Mouse (Mus musculus): ENCODE results near the gene Brca1. TPM values are rescaled to one million over a fixed set of nuclear protein-coding genes. Genes with fewer than 3 reads are reported as not detected.

The Brca1 gene
- 6.8 TPM for polyA plus RNA-seq (2015; fragmentation: Illumina TruSeq; extraction: RNeasy Lipid Tissue Mini Kit (QIAGEN cat#74804); ENCODE audit: insufficient read depth, low replicate concordance)

GRCm38 (mm10) chr11:101551751-101552475, at the start of gene Brca1, which contains the start of gene Nbr1:
Brca1 (minus strand) TSS chr11:101551955.
Nbr1 (plus strand) TSS chr11:101552149.

DNA sequence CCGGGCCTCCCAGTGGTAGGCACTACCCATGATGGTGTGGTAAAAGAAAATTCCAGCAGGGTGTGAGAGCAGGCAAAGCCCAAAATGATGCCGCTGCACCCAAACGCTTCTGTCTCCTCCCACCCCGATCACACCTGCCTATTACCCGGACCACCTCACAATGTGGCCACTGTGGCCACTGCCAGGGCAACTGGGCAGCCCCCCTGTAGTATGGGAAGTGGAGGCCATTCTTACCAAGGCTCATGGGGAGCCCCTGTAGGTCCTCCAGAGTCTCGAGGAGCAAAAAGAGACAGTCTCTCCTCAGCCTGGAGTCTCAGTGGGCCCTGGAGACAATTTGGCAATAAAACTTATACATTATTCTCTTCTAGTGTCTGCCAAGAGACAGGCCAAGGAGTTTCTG, 47.4 kb upstream of the Brca1 start, which contains the start of gene Gm11634:
TSS of gene Gm11634 (minus strand) at position 101 of the 400 bp plus-strand sequence.

DNA sequence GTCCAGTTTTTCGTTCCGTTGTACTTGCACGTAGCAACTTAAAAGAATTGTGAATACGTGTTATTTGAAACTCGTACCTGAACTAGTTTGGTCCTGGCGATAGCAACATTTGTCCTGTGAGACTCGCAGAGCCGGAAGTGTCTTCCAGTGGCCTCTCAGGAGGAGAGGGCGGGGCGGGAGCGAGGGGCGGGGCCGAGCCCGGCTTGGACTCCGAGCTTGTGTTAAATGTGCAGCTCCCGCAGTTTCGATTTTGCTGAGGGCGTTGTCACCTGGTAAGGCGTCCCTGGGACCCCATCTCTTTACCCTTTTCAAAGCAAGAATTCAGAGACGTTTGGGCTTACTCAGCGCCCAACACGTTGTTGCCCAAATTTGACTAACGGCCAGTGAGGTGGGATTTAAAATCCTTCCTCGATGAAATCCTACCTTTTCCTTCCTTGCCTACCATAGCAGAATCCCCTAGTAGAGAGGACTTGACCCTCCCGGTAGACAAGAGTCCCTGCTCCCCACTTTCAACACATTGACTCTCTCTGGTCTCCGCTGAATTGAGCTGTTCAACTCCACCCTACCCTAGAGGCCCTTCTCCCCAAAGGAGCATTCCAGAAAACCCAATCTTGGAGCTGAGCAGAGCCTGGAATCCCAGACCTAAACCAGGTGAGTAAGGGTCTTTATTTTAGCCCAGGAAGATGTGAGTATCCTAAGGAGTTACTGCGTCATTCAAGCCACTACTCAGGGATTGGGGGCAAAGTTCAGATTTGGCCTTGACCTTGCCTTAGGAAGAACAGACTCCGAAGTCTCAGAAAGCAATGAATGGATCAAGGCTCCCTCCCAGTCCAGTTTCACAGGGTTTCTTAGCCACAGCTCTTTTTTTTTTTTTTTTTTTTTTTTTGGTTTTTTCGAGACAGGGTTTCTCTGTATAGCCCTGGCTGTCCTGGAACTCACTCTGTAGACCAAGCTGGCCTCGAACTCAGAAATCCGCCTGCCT, 30.6 kb upstream of the Brca1 start, which contains the start of gene Tmem106a:
TSS of gene Tmem106a (plus strand) at position 189 of the 982 bp plus-strand sequence.

DNA sequence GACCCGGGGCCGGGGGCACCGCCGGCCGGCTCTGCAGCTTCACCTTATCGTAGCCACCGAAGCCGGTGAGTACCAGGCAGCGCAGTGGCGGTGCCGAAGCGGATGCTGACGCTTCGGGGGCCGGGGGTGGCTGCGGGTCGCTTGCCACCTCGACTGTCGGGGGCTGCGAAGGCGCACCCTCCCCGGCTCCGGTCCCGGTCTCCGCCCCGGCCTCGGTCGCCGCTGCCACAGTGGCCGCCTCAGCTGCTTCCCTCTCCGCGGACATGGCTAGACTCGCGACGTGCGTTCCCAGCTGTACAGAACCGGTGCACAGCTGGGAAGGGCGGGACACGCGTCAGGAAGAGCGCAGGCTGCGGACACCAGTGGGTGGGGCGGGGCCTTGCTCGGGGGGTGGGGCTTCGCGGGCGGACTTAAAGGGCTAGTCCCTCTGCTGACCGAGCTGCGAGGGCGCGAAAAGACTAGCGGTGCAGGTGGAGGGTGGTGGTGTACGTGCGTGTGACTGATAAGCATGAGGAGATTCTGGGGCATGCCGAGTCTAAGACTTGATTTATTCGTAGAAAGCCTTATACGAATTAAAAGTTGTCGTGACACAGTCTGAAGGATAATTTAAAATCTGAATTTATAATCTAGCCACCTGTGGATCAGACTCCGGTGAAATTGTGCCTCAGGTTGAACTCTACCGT, 85.7 kb downstream of the Brca1 start, which contains the start of gene Vat1:
TSS of gene Vat1 (minus strand) at position 362 of the 683 bp plus-strand sequence.

GRCm38 (mm10) chr11:101464211-101465100, 87.3 kb downstream of the Brca1 start, which contains the start of gene Rnd2:
Rnd2 (plus strand) TSS chr11:101464999.

DNA sequence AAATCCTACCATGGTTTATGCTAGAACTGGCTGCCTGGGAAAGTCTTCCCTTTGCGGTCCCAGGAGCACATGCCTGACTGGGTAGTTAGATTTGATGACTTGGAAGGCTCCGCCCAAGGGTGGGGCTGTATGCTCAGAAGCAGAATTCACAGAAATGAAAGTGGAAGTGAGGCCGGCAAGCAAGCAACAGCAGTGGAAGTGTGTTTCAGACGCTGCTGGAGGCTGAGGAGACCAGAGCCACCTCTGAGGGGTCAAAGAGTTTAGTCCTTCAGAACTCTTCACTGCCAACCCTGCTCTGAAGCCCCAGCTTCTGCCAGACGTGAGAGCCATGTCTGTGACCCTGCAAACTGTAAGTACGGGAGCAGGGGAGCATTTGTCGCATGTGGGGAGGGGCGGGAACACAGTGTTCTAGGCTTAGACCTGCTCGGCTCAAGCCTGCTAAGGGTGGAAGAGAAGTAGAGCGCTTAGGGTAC, 103.4 kb downstream of the Brca1 start, which contains the start of gene Ifi35:
TSS of gene Ifi35 (plus strand) at position 134 of the 473 bp plus-strand sequence.

DNA sequence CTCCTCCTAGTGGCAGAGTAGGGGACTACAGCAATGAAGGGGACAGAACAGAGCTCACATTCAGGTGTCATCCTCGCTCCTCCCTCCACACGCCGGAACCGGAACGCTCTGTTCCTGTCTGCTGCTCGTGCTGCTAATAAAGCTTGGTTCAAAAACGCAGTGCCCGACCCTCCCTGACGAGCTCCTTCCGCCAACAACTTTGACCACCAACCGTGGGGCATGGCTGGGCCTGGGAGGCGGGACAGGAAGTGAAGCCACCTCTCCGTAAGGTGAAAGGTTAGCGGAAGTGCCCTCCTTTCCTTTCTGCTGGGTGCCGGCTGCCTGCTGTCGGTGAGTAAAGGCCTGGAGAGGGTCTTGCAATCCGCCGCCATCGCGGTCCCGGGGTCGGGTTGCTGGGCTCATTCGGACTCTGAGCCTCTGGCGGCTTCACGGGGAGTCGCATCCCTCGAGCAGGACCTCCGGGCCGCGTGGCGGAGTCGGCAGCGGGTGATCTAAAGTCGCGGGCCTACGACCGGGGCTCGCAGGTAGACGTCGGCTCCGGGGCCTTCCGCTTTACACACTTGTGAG, 109.5 kb downstream of the Brca1 start, which contains the start of gene Rpl27:
TSS of gene Rpl27 (plus strand) at position 172 of the 567 bp plus-strand sequence.

Other genes with a start within 250 kb of the Brca1 start
- 156 TPM for gene Becn1, start 249.7 kb downstream of the Brca1 start, polyA plus RNA-seq (2015; fragmentation: Illumina TruSeq; extraction: RNeasy Lipid Tissue Mini Kit (QIAGEN cat#74804); ENCODE audit: insufficient read depth, low replicate concordance)
- gene Psme3, start 235.7 kb downstream of the Brca1 start, polyA plus RNA-seq (2015; fragmentation: Illumina TruSeq; extraction: RNeasy Lipid Tissue Mini Kit (QIAGEN cat#74804); ENCODE audit: insufficient read depth, low replicate concordance): 225 TPM
- 5.3 TPM for gene Aoc2, start 226.9 kb downstream of the Brca1 start, polyA plus RNA-seq (2015; fragmentation: Illumina TruSeq; extraction: RNeasy Lipid Tissue Mini Kit (QIAGEN cat#74804); ENCODE audit: insufficient read depth, low replicate concordance)
- gene Aoc3, start 221.3 kb downstream of the Brca1 start, polyA plus RNA-seq (2015; fragmentation: Illumina TruSeq; extraction: RNeasy Lipid Tissue Mini Kit (QIAGEN cat#74804); ENCODE audit: insufficient read depth, low replicate concordance): 1.8 TPM
- not detected for gene G6pc, start 184.4 kb downstream of the Brca1 start, polyA plus RNA-seq (2015; fragmentation: Illumina TruSeq; extraction: RNeasy Lipid Tissue Mini Kit (QIAGEN cat#74804); ENCODE audit: insufficient read depth, low replicate concordance)
- 21.1 TPM for gene Aarsd1, start 134.3 kb downstream of the Brca1 start, polyA plus RNA-seq (2015; fragmentation: Illumina TruSeq; extraction: RNeasy Lipid Tissue Mini Kit (QIAGEN cat#74804); ENCODE audit: insufficient read depth, low replicate concordance)
- 0.90 TPM for gene Gm27029, start 127.2 kb downstream of the Brca1 start, polyA plus RNA-seq (2015; fragmentation: Illumina TruSeq; extraction: RNeasy Lipid Tissue Mini Kit (QIAGEN cat#74804); ENCODE audit: insufficient read depth, low replicate concordance)
- gene Rundc1, start 126.9 kb downstream of the Brca1 start, polyA plus RNA-seq (2015; fragmentation: Illumina TruSeq; extraction: RNeasy Lipid Tissue Mini Kit (QIAGEN cat#74804); ENCODE audit: insufficient read depth, low replicate concordance): 12.0 TPM
- 1.5 TPM for gene Ptges3l, start 126.6 kb downstream of the Brca1 start, polyA plus RNA-seq (2015; fragmentation: Illumina TruSeq; extraction: RNeasy Lipid Tissue Mini Kit (QIAGEN cat#74804); ENCODE audit: insufficient read depth, low replicate concordance)
- gene Rpl27, start 109.7 kb downstream of the Brca1 start, polyA plus RNA-seq (2015; fragmentation: Illumina TruSeq; extraction: RNeasy Lipid Tissue Mini Kit (QIAGEN cat#74804); ENCODE audit: insufficient read depth, low replicate concordance): 251 TPM
- 55.0 TPM for gene Ifi35, start 103.5 kb downstream of the Brca1 start, polyA plus RNA-seq (2015; fragmentation: Illumina TruSeq; extraction: RNeasy Lipid Tissue Mini Kit (QIAGEN cat#74804); ENCODE audit: insufficient read depth, low replicate concordance)
- 1.6 TPM for gene Rnd2, start 87.0 kb downstream of the Brca1 start, polyA plus RNA-seq (2015; fragmentation: Illumina TruSeq; extraction: RNeasy Lipid Tissue Mini Kit (QIAGEN cat#74804); ENCODE audit: insufficient read depth, low replicate concordance)
- gene Vat1, start 85.7 kb downstream of the Brca1 start, polyA plus RNA-seq (2015; fragmentation: Illumina TruSeq; extraction: RNeasy Lipid Tissue Mini Kit (QIAGEN cat#74804); ENCODE audit: insufficient read depth, low replicate concordance): 22.6 TPM
- 102 TPM for gene Nbr1, start 194 bp upstream of the Brca1 start, polyA plus RNA-seq (2015; fragmentation: Illumina TruSeq; extraction: RNeasy Lipid Tissue Mini Kit (QIAGEN cat#74804); ENCODE audit: insufficient read depth, low replicate concordance)
- 25.9 TPM for gene Tmem106a, start 30.3 kb upstream of the Brca1 start, polyA plus RNA-seq (2015; fragmentation: Illumina TruSeq; extraction: RNeasy Lipid Tissue Mini Kit (QIAGEN cat#74804); ENCODE audit: insufficient read depth, low replicate concordance)
- gene Gm11634, start 47.3 kb upstream of the Brca1 start, polyA plus RNA-seq (2015; fragmentation: Illumina TruSeq; extraction: RNeasy Lipid Tissue Mini Kit (QIAGEN cat#74804); ENCODE audit: insufficient read depth, low replicate concordance): not detected
- 26.8 TPM for gene Rdm1, start 75.2 kb upstream of the Brca1 start, polyA plus RNA-seq (2015; fragmentation: Illumina TruSeq; extraction: RNeasy Lipid Tissue Mini Kit (QIAGEN cat#74804); ENCODE audit: insufficient read depth, low replicate concordance)
- 4.4 TPM for gene Arl4d, start 113.6 kb upstream of the Brca1 start, polyA plus RNA-seq (2015; fragmentation: Illumina TruSeq; extraction: RNeasy Lipid Tissue Mini Kit (QIAGEN cat#74804); ENCODE audit: insufficient read depth, low replicate concordance)
- 35.4 TPM for gene Dhx8, start 181.0 kb upstream of the Brca1 start, polyA plus RNA-seq (2015; fragmentation: Illumina TruSeq; extraction: RNeasy Lipid Tissue Mini Kit (QIAGEN cat#74804); ENCODE audit: insufficient read depth, low replicate concordance)
- not detected for gene Etv4, start 233.4 kb upstream of the Brca1 start, polyA plus RNA-seq (2015; fragmentation: Illumina TruSeq; extraction: RNeasy Lipid Tissue Mini Kit (QIAGEN cat#74804); ENCODE audit: insufficient read depth, low replicate concordance)

Measured in spleen, adult 10 weeks (tissue).